Mouse (Mus musculus) intestine, postnatal 0 days (tissue): ENCODE measurements around the gene Eomes. TPM values are rescaled to one million over a fixed set of nuclear protein-coding genes. Genes with fewer than 3 reads are reported as not detected.
A peak's percentile ranks its signal among the peaks of the same experiment; 100 is the strongest.

ENCODE experiments used
- ATAC-seq: fragments of 200-750 bp; cut with Nextera tagmentation; 2 replicates; pipeline ENCODE4 v1.8.0; 2017; ENCODE audit warnings: mild to moderate bottlenecking, moderate TSS enrichment, moderate library complexity
- H3K27ac ChIP-seq: fragments of 300-500 bp; sonication (generic); 2 replicates; pipeline ENCODE4 v1.5.1; 2014; ENCODE audit warnings: mild to moderate bottlenecking, low read depth, low read length, moderate library complexity
- H3K27me3 ChIP-seq: fragments of 300-500 bp; sonication (generic); replicated peaks from 2 replicates; pipeline ENCODE4 v1.6.1; 2014; ENCODE audit warnings: low read length, mixed read lengths; ENCODE audit not compliant: control insufficient read depth, insufficient read depth
- H3K36me3 ChIP-seq: fragments of 300-500 bp; sonication (generic); 2 replicates; pipeline ENCODE4 v1.6.1; 2014; ENCODE audit warnings: mild to moderate bottlenecking, moderate library complexity; ENCODE audit not compliant: control insufficient read depth, insufficient read depth
- H3K4me1 ChIP-seq: fragments of 300-500 bp; sonication (generic); replicated peaks from 2 replicates; pipeline ENCODE4 v1.6.1; 2014; ENCODE audit warnings: antibody characterized with exemption, low read length, mixed read lengths; ENCODE audit not compliant: control insufficient read depth, insufficient read depth
- H3K4me2 ChIP-seq: fragments of 300-500 bp; sonication (generic); replicated peaks from 2 replicates; pipeline ENCODE4 v1.6.1; 2014; ENCODE audit warnings: low read depth, mild to moderate bottlenecking, moderate library complexity
- H3K4me3 ChIP-seq: fragments of 300-500 bp; sonication (generic); 2 replicates; pipeline ENCODE4 v1.5.1; 2014; ENCODE audit warnings: low read depth, low read length
- H3K9ac ChIP-seq: fragments of 300-500 bp; sonication (generic); 2 replicates; pipeline ENCODE4 v1.6.1; 2014; ENCODE audit warnings: mild to moderate bottlenecking, low read depth, low read length
- H3K9me3 ChIP-seq: fragments of 300-500 bp; sonication (generic); 2 replicates; pipeline ENCODE4 v1.6.1; 2016; ENCODE audit warnings: mixed run types; ENCODE audit not compliant: control insufficient read depth
- CTCF ChIP-seq: sonication (generic); IDR thresholded peaks from 2 replicates; pipeline ENCODE4 v1.5.1; 2016; ENCODE audit warnings: low read depth, mild to moderate bottlenecking, control low read depth, antibody characterized with exemption, moderate library complexity
- WGBS: fragments of 180-500 bp; shearing (Covaris S2); extraction: QIAGEN DNeasy Blood & Tissue Kit; methylation state at CpG from one replicate; pipeline ENCODE4 v1.1.7; 2014; 5-methylcytosine and 5-hydroxymethylcytosine counted together
- polyA plus RNA-seq: library from polyadenylated mRNA; unstranded; fragments of >200 nt; fragmentation: Nextera tagmentation; extraction: Ambion mirVana; gene quantifications from 2 replicates; pipeline ENCODE4 v1.2.1, GENCODE M21; 2015

Eomes gene
- polyA plus RNA-seq, 1 experiment from 2014 or later, result not detected

DNA sequence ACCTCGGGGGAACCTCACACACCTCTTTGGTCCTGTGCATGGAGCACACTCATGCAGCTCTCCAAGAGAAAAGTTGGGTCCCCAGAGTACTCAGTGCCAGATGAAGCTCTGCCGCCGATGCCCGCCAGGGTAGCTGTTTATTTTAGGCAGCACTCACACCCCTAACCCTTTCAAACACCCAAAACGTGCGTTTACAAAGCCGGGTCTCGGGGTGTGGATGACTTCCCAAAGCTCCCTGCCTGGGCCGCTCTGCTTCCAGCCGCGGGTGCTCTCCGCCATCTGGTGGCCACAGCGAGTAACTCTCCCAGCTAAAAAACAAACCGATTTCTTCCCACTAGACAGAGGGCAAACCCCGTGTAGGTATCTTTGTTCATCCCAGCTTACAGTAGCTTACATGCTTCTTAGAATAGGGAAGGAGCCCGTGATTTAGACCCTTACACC, 11.6 kb downstream of the Eomes start:
- Histone ChIP-seq H3K4me3 (peak overlapping the region; percentile 36), H3K9me3 (no peaks in the 10 kb centered on the region), H3K4me1 (no peaks in the 10 kb centered on the region; the same call in 1 of the 2 replicates), H3K36me3 (no peaks in the 10 kb centered on the region), H3K27me3 (peaks cover 37% of the 10 kb centered on the region), H3K27ac (no peak overlapping the region), H3K9ac (no peak overlapping the region), H3K4me2 (peak overlapping the region; percentile 70)
- WGBS, result under 1% methylated on average over 16 of the region's 16 CpGs
- ATAC-seq, result peak; percentile 35
- peak; percentile 95 for TF ChIP-seq CTCF

DNA sequence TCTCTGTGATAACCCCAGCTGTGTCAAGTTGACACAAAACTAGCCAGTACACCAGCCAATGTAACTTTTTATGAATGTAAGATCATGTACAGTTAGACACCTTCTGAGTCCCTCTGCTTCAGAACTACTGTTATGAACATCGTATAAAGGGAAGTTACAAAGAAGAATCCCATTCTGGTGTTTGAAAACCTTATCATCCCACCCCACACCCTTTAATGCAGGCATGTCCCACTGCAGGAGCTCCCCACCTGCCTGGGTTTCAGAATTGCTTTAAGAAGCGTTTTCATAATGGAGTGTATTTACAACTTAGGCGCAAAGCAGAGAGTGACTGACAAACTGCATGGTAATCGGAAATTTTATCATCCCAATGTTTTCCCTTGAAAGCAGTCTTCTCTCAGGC, 13.2 kb downstream of the Eomes start:
- no peaks in the 10 kb centered on the region for H3K36me3 ChIP-seq
- H3K9me3 ChIP-seq, result no peaks in the 10 kb centered on the region
- WGBS, result 78% methylated on average over 4 of the region's 4 CpGs

DNA sequence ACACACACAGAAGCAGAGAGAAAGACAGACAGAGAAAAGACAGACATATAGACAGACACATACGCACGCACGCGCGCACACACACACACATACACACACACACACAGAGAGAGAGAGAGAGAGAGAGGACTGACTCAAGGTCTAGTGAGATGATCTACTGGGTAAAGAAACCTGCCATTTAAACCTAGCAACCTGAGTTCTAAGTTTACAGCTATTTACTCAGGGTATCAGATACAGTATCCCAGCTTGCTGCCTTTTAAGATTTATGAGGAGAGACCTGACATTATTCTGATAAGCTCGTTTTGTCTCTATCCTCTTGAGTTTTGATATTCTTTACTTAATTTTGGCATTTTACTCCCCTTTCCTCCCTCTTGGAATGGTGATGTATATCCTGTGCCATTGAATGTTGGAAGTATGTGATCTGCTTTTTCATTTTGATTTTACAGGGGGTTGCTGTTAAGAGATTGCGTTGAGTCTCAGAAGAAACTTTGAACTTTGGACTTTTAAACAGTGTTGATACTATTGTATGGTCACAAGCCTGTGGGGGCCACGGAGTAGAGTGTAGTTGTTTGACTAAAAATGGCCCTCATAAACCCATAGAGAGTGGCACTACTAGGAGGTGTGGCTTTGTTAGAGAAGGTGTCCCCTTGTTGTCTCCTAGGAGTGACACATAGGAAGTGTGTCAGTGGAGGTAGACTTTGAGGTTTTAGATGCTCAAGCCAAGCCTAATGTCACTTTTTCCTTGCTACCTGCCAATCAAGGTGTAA, 15.1 kb downstream of the Eomes start:
- peak overlapping the region; percentile 47 for H3K27ac ChIP-seq
- H3K9ac ChIP-seq, result no peak overlapping the region
- no peaks in the 10 kb centered on the region for H3K9me3 ChIP-seq
- no peak overlapping the region for H3K4me2 ChIP-seq
- H3K36me3 ChIP-seq, result no peaks in the 10 kb centered on the region
- peak; percentile 75 for ATAC-seq
- H3K4me3 ChIP-seq, result no peak overlapping the region
- H3K4me1 ChIP-seq, result no peaks in the 10 kb centered on the region
- H3K27me3 ChIP-seq, result 0 out of 2 replicates have a peak, but pooled peaks cover 3% of the 10 kb centered on the region
- WGBS, result 38% methylated on average over 8 of the region's 8 CpGs
- TF ChIP-seq CTCF, result no peak

More for the DNA sequence above, 13.2 kb downstream of the Eomes start:
- TF ChIP-seq CTCF, result no peak
- H3K4me2 ChIP-seq, result no peak overlapping the region
- H3K27me3 ChIP-seq, result peaks cover 23% of the 10 kb centered on the region
- no peak overlapping the region for H3K9ac ChIP-seq
- ATAC-seq, result no peak
- no peaks in the 10 kb centered on the region; the same call in 1 of the 2 replicates for H3K4me1 ChIP-seq
- no peak overlapping the region for H3K27ac ChIP-seq
- no peak overlapping the region for H3K4me3 ChIP-seq

DNA sequence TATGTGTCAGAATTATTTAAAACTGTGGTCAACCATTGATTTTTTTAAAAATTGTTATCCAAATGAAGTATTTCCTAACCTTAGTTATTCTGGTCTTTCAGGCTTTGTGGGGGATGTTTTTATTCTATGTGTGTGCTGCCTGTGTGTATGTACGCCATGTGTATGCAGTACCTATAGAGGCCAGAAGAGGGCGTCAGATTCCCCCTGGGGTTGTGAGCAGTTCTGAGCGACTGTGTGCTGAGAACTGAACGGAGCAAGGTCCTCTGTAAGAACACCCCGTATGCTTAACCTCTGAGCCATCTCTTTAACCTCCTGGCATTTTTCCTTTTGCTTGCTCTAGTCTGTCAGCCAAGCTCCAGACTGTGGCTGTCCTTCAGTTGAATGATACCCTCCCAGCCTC, 16.1 kb downstream of the Eomes start:
- H3K27me3 ChIP-seq, result no peaks in the 10 kb centered on the region
- no peak overlapping the region for H3K9ac ChIP-seq
- no peak overlapping the region for H3K4me3 ChIP-seq
- WGBS, result 90% methylated on average over 5 of the region's 5 CpGs
- H3K27ac ChIP-seq, result no peak overlapping the region
- no peaks in the 10 kb centered on the region for H3K36me3 ChIP-seq
- no peaks in the 10 kb centered on the region for H3K4me1 ChIP-seq
- TF ChIP-seq CTCF, result peak; percentile 44
- no peak overlapping the region for H3K4me2 ChIP-seq
- no peak for ATAC-seq
- no peaks in the 10 kb centered on the region for H3K9me3 ChIP-seq

DNA sequence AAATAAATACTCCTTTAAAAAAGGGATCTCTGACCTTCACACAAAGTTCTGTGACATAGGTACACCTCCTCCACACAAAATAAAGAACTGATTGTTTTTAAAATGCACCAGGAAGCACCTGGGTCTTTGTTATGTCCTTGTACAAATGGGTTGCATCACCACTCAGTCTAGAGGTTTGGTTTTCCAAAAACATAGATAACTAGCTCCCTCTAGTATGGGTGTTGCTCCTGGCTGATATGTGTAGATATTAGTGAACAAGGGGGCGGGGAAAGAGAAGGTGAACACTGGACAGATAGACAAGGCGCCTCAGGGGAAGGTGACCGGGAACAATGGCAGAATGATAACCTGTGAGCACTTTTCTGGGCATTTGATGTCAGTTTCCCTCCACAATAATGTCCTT, 17.9 kb downstream of the Eomes start:
- H3K4me2 ChIP-seq, result no peak overlapping the region
- WGBS, result 67% methylated on average over 3 of the region's 3 CpGs
- no peaks in the 10 kb centered on the region for H3K36me3 ChIP-seq
- H3K27me3 ChIP-seq, result no peaks in the 10 kb centered on the region
- no peak for ATAC-seq
- no peaks in the 10 kb centered on the region for H3K4me1 ChIP-seq
- H3K9me3 ChIP-seq, result no peaks in the 10 kb centered on the region
- TF ChIP-seq CTCF, result no peak
- H3K4me3 ChIP-seq, result no peak overlapping the region
- no peak overlapping the region for H3K27ac ChIP-seq
- H3K9ac ChIP-seq, result no peak overlapping the region

DNA sequence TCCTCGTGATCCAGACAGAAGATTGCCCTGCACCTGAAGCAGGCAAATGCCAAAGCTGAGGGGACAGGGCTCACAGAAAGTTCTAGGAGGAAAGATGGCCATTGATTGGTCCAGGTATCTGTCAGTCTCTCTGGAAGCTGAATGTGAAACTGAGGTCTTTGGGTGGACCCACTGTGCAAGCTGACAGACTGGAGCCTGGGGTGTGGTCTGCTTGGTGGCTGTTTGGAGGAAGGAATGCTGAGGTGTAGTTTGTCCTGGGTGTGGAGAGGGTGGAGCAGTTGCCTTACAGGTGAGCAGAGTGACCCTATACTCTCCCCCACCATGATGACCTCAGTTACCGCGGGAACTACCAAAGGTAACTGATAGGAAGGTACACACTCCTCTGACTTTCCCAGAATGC, 18.9 kb downstream of the Eomes start:
- Histone ChIP-seq H3K9me3 (no peaks in the 10 kb centered on the region), H3K9ac (no peak overlapping the region), H3K4me2 (peak overlapping the region; percentile 24), H3K4me3 (no peak overlapping the region), H3K27me3 (no peaks in the 10 kb centered on the region), H3K4me1 (no peaks in the 10 kb centered on the region), H3K36me3 (no peaks in the 10 kb centered on the region), H3K27ac (no peak overlapping the region; the same call in 1 of the 2 replicates)
- ATAC-seq, result peak; percentile 92
- 39% methylated on average over 3 of the region's 3 CpGs for WGBS
- TF ChIP-seq CTCF, result no peak
